Mouse (Mus musculus) neural tube, embryonic 12.5 days (tissue): ENCODE data around the gene Efcab6. TPM values are rescaled to one million over a fixed set of nuclear protein-coding genes. Genes with fewer than 3 reads are reported as not detected.

Experiments used
- ATAC-seq: fragments of 200-750 bp; cut with Nextera tagmentation; 2 replicates; pipeline ENCODE4 v1.8.0; 2017; ENCODE audit warnings: low read depth, mild to moderate bottlenecking, moderate TSS enrichment, moderate library complexity; ENCODE audit not compliant: low FRiP score
- H3K27ac ChIP-seq: fragments of 300-500 bp; sonication (generic); 2 replicates; pipeline ENCODE4 v1.5.1; 2016
- H3K27me3 ChIP-seq: fragments of 300-500 bp; sonication (generic); replicated peaks from 2 replicates; pipeline ENCODE4 v1.6.1; 2016; ENCODE audit warnings: mild to moderate bottlenecking
- H3K36me3 ChIP-seq: fragments of 300-500 bp; sonication (generic); 2 replicates; pipeline ENCODE4 v1.6.1; 2016; ENCODE audit warnings: mild to moderate bottlenecking
- H3K4me1 ChIP-seq: fragments of 300-500 bp; sonication (generic); 2 replicates; pipeline ENCODE4 v1.6.1; 2016
- H3K4me2 ChIP-seq: fragments of 300-500 bp; sonication (generic); replicated peaks from 2 replicates; pipeline ENCODE4 v1.6.1; 2016; ENCODE audit warnings: mild to moderate bottlenecking
- H3K4me3 ChIP-seq: fragments of 300-500 bp; sonication (generic); 2 replicates; pipeline ENCODE4 v1.5.1; 2016
- H3K9ac ChIP-seq: fragments of 300-500 bp; sonication (generic); 2 replicates; pipeline ENCODE4 v1.6.1; 2016; ENCODE audit warnings: mild to moderate bottlenecking
- H3K9me3 ChIP-seq: fragments of 300-500 bp; sonication (generic); 2 replicates; pipeline ENCODE4 v1.6.1; 2016; ENCODE audit warnings: mild to moderate bottlenecking
- whole genome bisulfite sequencing: fragments of 180-500 bp; shearing (Covaris S2); methylation state at CpG from one replicate; pipeline ENCODE4 v1.1.7; 2016; 5-methylcytosine and 5-hydroxymethylcytosine counted together
- polyA plus RNA-seq: library from polyadenylated mRNA; unstranded; fragments of >200 nt; fragmentation: Nextera tagmentation; extraction: Ambion mirVana; gene quantifications from 2 replicates; pipeline ENCODE4 v1.2.1, GENCODE M21; 2016

The Efcab6 gene
- polyA plus RNA-seq, 1 experiment from 2014 or later, result 0.46 TPM

- Histone ChIP-seq H3K4me3 (peak overlapping the region; percentile 14; the same call in 1 of the 2 replicates), H3K27ac (no peak overlapping the region), H3K36me3 (no peaks in the 10 kb centered on the region), H3K4me1 (peaks cover 9% of the 10 kb centered on the region; the same call in 1 of the 2 replicates), H3K4me2 (peak overlapping the region; percentile 47), H3K27me3 (no peaks in the 10 kb centered on the region; the same call in 1 of the 2 replicates), H3K9me3 (no peaks in the 10 kb centered on the region), H3K9ac (0 out of 2 replicates have a peak overlapping the region, but pooled peaks have one; percentile 29)
- ATAC-seq, result no peak
- WGBS, result 8% methylated on average over 19 of the region's 19 CpGs
Measured at GRCm38 (mm10) chr15:83998115-83998514, 67.1 kb downstream of the Efcab6 start.

GRCm38 (mm10) chr15:83997550-83997949 lies 67.6 kb downstream of the Efcab6 start:
- Histone ChIP-seq H3K27ac (no peak overlapping the region), H3K27me3 (no peaks in the 10 kb centered on the region; the same call in 1 of the 2 replicates), H3K4me3 (no peak overlapping the region), H3K9me3 (no peaks in the 10 kb centered on the region), H3K4me2 (peak overlapping the region; percentile 47), H3K4me1 (peaks cover 9% of the 10 kb centered on the region; the same call in 1 of the 2 replicates), H3K9ac (no peak overlapping the region), H3K36me3 (no peaks in the 10 kb centered on the region)
- ATAC-seq, result no peak
- 18% methylated on average over 4 of the region's 4 CpGs for WGBS

DNA sequence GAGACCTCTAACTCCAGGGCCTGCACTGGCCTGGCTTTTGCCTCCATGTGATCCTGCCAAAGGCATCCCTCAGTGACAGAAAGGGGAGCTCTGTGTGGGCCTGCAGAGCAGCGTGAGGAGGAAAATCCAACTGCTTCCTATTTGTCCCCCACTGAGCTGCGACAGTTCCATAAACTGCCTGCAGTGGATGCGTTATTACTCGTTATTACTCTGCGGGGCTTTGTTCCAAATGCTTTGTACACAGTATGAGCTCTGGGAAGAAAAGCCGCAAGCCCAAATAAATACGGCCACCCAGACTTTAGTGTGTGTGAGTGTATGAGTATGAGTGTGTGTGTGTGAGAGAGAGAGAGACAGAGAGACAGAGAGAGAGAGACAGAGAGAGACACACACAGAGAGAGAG lies 68.3 kb downstream of the Efcab6 start:
- Histone ChIP-seq H3K27ac (no peak overlapping the region), H3K9ac (no peak overlapping the region)

GRCm38 (mm10) chr15:83992191-83992590 lies 73.0 kb downstream of the Efcab6 start:
- H3K36me3 ChIP-seq, result no peaks in the 10 kb centered on the region
- H3K4me1 ChIP-seq, result peaks cover 17% of the 10 kb centered on the region
- 93% methylated on average over 15 of the region's 15 CpGs for WGBS
- no peak overlapping the region for H3K27ac ChIP-seq
- no peak for ATAC-seq
- H3K4me2 ChIP-seq, result no peak overlapping the region
- H3K9ac ChIP-seq, result no peak overlapping the region
- H3K9me3 ChIP-seq, result no peaks in the 10 kb centered on the region
- no peak overlapping the region for H3K4me3 ChIP-seq
- peaks cover 5% of the 10 kb centered on the region; the same call in 1 of the 2 replicates for H3K27me3 ChIP-seq

More for the DNA sequence above, 68.3 kb downstream of the Efcab6 start:
- H3K36me3 ChIP-seq, result no peaks in the 10 kb centered on the region
- no peak overlapping the region for H3K4me3 ChIP-seq
- no peaks in the 10 kb centered on the region; the same call in 1 of the 2 replicates for H3K27me3 ChIP-seq
- no peak overlapping the region for H3K4me2 ChIP-seq
- no peak for ATAC-seq
- H3K4me1 ChIP-seq, result peaks cover 9% of the 10 kb centered on the region; the same call in 1 of the 2 replicates
- 25% methylated on average over 7 of the region's 7 CpGs for WGBS
- no peaks in the 10 kb centered on the region for H3K9me3 ChIP-seq

GRCm38 (mm10) chr15:83991461-83991860 lies 73.7 kb downstream of the Efcab6 start:
- H3K4me2 ChIP-seq, result no peak overlapping the region
- H3K27ac ChIP-seq, result no peak overlapping the region
- peaks cover 5% of the 10 kb centered on the region; the same call in 1 of the 2 replicates for H3K27me3 ChIP-seq
- no peak for ATAC-seq
- no peak overlapping the region for H3K9ac ChIP-seq
- H3K4me3 ChIP-seq, result no peak overlapping the region
- no peaks in the 10 kb centered on the region for H3K36me3 ChIP-seq
- H3K9me3 ChIP-seq, result no peaks in the 10 kb centered on the region
- peaks cover 21% of the 10 kb centered on the region for H3K4me1 ChIP-seq
- WGBS, result 8% methylated on average over 3 of the region's 3 CpGs

GRCm38 (mm10) chr15:83989241-83989640 lies 75.9 kb downstream of the Efcab6 start:
- Histone ChIP-seq H3K27me3 (0 out of 2 replicates have a peak, but pooled peaks cover 5% of the 10 kb centered on the region), H3K36me3 (no peaks in the 10 kb centered on the region), H3K27ac (no peak overlapping the region), H3K9ac (no peak overlapping the region), H3K4me1 (peaks cover 21% of the 10 kb centered on the region), H3K4me3 (no peak overlapping the region), H3K4me2 (no peak overlapping the region), H3K9me3 (no peaks in the 10 kb centered on the region)
- 94% methylated on average over 5 of the region's 5 CpGs for WGBS
- ATAC-seq, result no peak

DNA sequence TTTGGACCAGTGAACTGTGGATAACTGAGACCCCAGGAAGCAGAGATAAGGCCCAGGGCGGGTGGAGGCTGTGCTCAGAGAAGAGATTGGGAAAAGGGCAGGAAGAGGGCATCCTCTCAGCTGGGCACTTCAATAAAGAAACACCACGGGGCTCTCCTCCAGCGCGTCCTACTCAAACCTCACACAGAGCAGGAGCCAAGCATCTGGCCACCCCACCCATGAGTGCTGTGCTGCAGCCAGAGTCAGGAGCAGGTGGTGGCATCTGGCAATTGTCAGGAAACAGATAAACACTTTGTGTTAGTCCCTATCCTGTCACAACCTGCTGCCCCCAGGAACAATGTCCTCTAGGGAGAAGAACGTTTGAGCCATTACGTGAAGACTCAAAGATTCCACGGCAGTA lies 77.1 kb downstream of the Efcab6 start:
- Histone ChIP-seq H3K4me2 (no peak overlapping the region), H3K4me1 (peaks cover 21% of the 10 kb centered on the region), H3K4me3 (no peak overlapping the region), H3K27ac (no peak overlapping the region), H3K36me3 (no peaks in the 10 kb centered on the region), H3K27me3 (0 out of 2 replicates have a peak, but pooled peaks cover 5% of the 10 kb centered on the region), H3K9ac (no peak overlapping the region), H3K9me3 (no peaks in the 10 kb centered on the region)
- WGBS, result 32% methylated on average over 7 of the region's 7 CpGs
- ATAC-seq, result no peak; the same call in 1 of the 2 replicates

DNA sequence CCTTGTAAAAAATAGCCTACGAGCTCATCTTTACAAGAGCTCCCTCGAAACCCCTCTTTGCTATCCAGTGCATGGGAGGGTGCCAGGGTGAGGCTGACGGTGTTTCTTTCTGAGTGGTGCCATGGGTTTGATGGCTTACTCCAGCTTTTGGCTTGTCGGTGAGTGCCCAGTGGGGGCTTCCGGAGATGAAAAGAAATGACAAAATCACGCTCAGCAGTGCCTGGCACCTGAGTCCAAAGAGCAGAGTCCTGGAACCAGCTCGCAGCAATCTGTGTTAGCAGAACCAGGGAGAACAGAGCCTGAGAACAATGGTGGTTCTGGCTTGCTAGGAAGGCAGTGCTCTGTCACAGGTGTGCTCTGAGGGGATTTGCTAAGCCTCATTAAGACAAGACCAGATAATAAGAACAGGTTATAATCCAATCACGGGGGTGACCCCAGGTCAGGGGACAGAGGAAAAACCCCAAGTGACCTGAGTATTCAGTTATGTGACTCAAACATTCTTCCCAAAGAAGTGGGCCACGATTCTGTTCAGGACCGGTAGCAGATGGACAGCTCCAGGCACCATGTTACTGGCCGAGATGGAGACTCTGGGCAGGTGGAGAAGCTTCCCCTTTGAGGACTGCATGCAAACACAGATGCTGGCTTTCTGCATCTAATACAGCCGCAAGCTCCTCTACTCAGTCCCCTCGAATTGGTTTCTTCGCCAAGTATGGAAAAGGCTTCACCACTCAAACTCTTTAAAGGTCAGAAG lies 82.8 kb downstream of the Efcab6 start:
- Histone ChIP-seq H3K27me3 (no peaks in the 10 kb centered on the region; the same call in 1 of the 2 replicates), H3K4me2 (no peak overlapping the region), H3K27ac (no peak overlapping the region), H3K4me1 (peaks cover 4% of the 10 kb centered on the region; the same call in 1 of the 2 replicates), H3K4me3 (no peak overlapping the region), H3K36me3 (no peaks in the 10 kb centered on the region), H3K9me3 (no peaks in the 10 kb centered on the region), H3K9ac (no peak overlapping the region)
- 72% methylated on average over 14 of the region's 14 CpGs for WGBS
- ATAC-seq, result no peak

- Histone ChIP-seq H3K27me3 (no peaks in the 10 kb centered on the region; the same call in 1 of the 2 replicates), H3K36me3 (no peaks in the 10 kb centered on the region), H3K4me3 (no peak overlapping the region), H3K9ac (no peak overlapping the region), H3K9me3 (no peaks in the 10 kb centered on the region), H3K4me2 (no peak overlapping the region), H3K27ac (no peak overlapping the region), H3K4me1 (peaks cover 5% of the 10 kb centered on the region; the same call in 1 of the 2 replicates)
- no peak for ATAC-seq
- WGBS, result 61% methylated on average over 6 of the region's 6 CpGs
Measured at GRCm38 (mm10) chr15:83978865-83979264, 86.3 kb downstream of the Efcab6 start.

- no peaks in the 10 kb centered on the region for H3K27me3 ChIP-seq
- H3K27ac ChIP-seq, result no peak overlapping the region
- H3K4me1 ChIP-seq, result peaks cover 5% of the 10 kb centered on the region; the same call in 1 of the 2 replicates
- H3K36me3 ChIP-seq, result no peaks in the 10 kb centered on the region
- no peak for ATAC-seq
- no peaks in the 10 kb centered on the region for H3K9me3 ChIP-seq
- 26% methylated on average over 5 of the region's 5 CpGs for WGBS
- H3K4me2 ChIP-seq, result no peak overlapping the region
- H3K9ac ChIP-seq, result no peak overlapping the region
- no peak overlapping the region for H3K4me3 ChIP-seq
Measured at GRCm38 (mm10) chr15:83977108-83977507, 88.1 kb downstream of the Efcab6 start.

DNA sequence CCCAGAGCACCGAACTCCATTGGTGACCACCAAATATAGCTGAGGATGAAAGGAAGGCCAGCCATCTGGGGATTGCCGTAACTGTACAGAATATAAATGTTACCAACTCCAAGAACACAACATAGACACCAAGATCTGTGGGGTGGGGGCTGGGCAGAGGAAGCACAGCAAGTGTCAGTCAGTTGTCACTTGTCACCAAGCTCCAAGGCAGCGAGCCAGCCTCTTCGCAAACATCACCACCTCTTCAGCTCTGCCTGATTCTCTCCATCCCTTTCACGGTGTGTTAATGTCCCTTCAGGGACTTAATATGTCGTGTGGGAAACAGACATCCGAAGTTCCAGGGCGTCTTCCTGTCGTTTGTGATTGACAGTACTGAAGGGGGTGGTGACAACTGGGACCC lies 93.0 kb downstream of the Efcab6 start:
- ATAC-seq, result no peak
- H3K4me3 ChIP-seq, result no peak overlapping the region
- no peak overlapping the region for H3K27ac ChIP-seq
- H3K27me3 ChIP-seq, result no peaks in the 10 kb centered on the region; the same call in 1 of the 2 replicates
- no peak overlapping the region for H3K9ac ChIP-seq
- no peaks in the 10 kb centered on the region for H3K36me3 ChIP-seq
- H3K9me3 ChIP-seq, result no peaks in the 10 kb centered on the region
- peaks cover 5% of the 10 kb centered on the region; the same call in 1 of the 2 replicates for H3K4me1 ChIP-seq
- no peak overlapping the region for H3K4me2 ChIP-seq
- WGBS, result 73% methylated on average over 9 of the region's 9 CpGs

DNA sequence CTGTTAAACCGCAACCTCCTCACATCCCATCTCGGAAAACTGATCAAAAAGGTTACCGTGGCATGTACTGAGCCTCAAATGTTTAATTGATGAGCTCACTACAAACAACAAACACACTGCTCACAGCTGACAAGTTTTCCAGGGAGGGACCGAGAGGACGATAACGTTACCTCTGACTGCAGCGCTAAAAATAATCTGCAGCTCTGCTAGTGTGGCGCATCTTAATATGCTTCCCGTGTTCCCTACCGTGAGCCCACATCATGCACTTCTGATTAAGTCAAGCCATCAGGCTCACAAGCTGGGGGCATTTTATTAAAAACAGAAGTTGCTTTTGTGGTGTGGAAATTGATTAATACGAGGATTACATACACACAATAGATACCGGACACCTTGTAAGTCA lies 97.4 kb downstream of the Efcab6 start:
- ATAC-seq, result no peak
- 66% methylated on average over 12 of the region's 12 CpGs for WGBS
- H3K4me2 ChIP-seq, result no peak overlapping the region

More for the DNA sequence above, 97.4 kb downstream of the Efcab6 start:
- no peaks in the 10 kb centered on the region for H3K9me3 ChIP-seq
- no peaks in the 10 kb centered on the region for H3K36me3 ChIP-seq
- H3K27me3 ChIP-seq, result no peaks in the 10 kb centered on the region; the same call in 1 of the 2 replicates
- H3K9ac ChIP-seq, result no peak overlapping the region
- no peaks in the 10 kb centered on the region for H3K4me1 ChIP-seq
- H3K4me3 ChIP-seq, result no peak overlapping the region
- H3K27ac ChIP-seq, result no peak overlapping the region
